Comparison of ENCODE assay signal across 8 mouse cellular contexts in the genomic region with DNA sequence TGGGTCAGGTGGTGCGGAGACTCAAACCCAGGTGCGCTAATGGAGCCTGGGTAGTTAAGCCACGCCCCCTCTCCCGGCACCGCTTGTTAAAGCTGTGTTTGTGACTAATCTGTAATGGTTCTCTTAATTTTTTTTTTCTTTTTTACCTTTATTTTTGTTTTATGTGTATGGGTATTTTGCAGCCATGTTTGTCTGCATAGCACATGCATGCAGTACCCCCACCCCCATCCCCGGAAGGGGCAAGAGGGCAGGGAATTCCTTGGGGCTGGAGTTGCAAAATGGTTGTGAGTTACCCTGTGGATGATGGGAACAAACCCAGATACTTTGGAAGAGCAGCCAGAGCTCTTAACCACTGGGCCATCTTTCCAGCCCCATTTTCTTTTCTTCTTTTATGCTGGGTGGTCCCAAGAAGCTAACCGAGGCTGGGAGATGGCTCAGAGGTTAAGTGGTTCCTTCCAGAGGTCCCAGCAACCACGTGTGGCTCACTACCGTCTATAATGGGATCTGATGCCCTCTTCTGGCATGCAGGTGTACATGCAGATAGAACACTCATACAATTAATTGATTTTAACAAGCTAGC. TPM values are rescaled to one million over a fixed set of nuclear protein-coding genes. Genes with fewer than 3 reads are reported as not detected.
DNase-seq lines count a peak whose midpoint lies in the region; ATAC-seq lines count a peak whose summit lies in the region.

No protein-coding gene starts in this region.

- no peak overlapping the region for H3K4me2 ChIP-seq in midbrain, embryonic 11.5 days
- H3K4me2 ChIP-seq in midbrain, embryonic 16.5 days (ENCODE audit: low read length): no peak overlapping the region
- 0 out of 2 replicates have a peak overlapping the region, but pooled peaks have one; percentile 3 for H3K4me2 ChIP-seq in hindbrain, embryonic 14.5 days (replicated peaks)

- H3K9me3 ChIP-seq in midbrain, embryonic 11.5 days (ENCODE audit: control insufficient read depth, low read length): no peaks in the 10 kb centered on the region
- H3K9me3 ChIP-seq in midbrain, embryonic 16.5 days (replicated peaks; ENCODE audit: control insufficient read depth, low read length, poor library complexity, severe bottlenecking): no peaks in the 10 kb centered on the region
- no peaks in the 10 kb centered on the region for H3K9me3 ChIP-seq in hindbrain, embryonic 14.5 days (ENCODE audit: control insufficient read depth, low read length)

- DNase-seq in embryo, embryonic 10 days (ENCODE audit: low spot score): peak; percentile 73
- DNase-seq in embryo, embryonic 9.5 days (ENCODE audit: extremely low spot score): no peak
- DNase-seq in midbrain, embryonic 11.5 days (ENCODE audit: low spot score, missing footprints): no peak
- no peak for DNase-seq in hindbrain, embryonic 14.5 days (ENCODE audit: low spot score)
- DNase-seq in naive thymus-derived CD4-positive, alpha-beta T cell, adult 2 months (ENCODE audit: low read depth): peak; percentile 42
- DNase-seq in left cerebral cortex, adult 11 months (ENCODE audit: low spot score): no peak

- H3K27me3 ChIP-seq in midbrain, embryonic 11.5 days (ENCODE audit: control insufficient read depth, insufficient read depth, low read length): no peaks in the 10 kb centered on the region
- H3K27me3 ChIP-seq in midbrain, embryonic 16.5 days (ENCODE audit: control insufficient read depth, insufficient read depth, low read depth, low read length): no peaks in the 10 kb centered on the region
- no peaks in the 10 kb centered on the region for H3K27me3 ChIP-seq in hindbrain, embryonic 14.5 days (ENCODE audit: control insufficient read depth, insufficient read depth, low read length)

- H3K9ac ChIP-seq in midbrain, embryonic 11.5 days (ENCODE audit: low read length): no peak overlapping the region
- H3K9ac ChIP-seq in midbrain, embryonic 16.5 days (ENCODE audit: low read depth, low read length): no peak overlapping the region
- H3K9ac ChIP-seq in hindbrain, embryonic 14.5 days: no peak overlapping the region

- no peak overlapping the region for H3K4me3 ChIP-seq in midbrain, embryonic 11.5 days (ENCODE audit: low read depth, low read length)
- H3K4me3 ChIP-seq in midbrain, embryonic 16.5 days (ENCODE audit: low read depth, low read length): no peak overlapping the region
- H3K4me3 ChIP-seq in hindbrain, embryonic 14.5 days (replicated peaks; ENCODE audit: low read length): no peak overlapping the region

- WGBS in midbrain, embryonic 11.5 days: 9% methylated on average over 9 of the region's 9 CpGs
- 8% methylated on average over 9 of the region's 9 CpGs for WGBS in midbrain, embryonic 16.5 days
- WGBS in hindbrain, embryonic 14.5 days: 8% methylated on average over 9 of the region's 9 CpGs

- no peak overlapping the region for H3K27ac ChIP-seq in midbrain, embryonic 11.5 days (ENCODE audit: low read depth, low read length)
- H3K27ac ChIP-seq in midbrain, embryonic 16.5 days (ENCODE audit: low read length): no peak overlapping the region
- H3K27ac ChIP-seq in hindbrain, embryonic 14.5 days: no peak overlapping the region

- ATAC-seq in midbrain, embryonic 11.5 days (ENCODE audit: low FRiP score): 0 out of 2 replicates have a peak, but pooled peaks have one; percentile 11
- no peak for ATAC-seq in midbrain, embryonic 16.5 days
- no peak for ATAC-seq in hindbrain, embryonic 14.5 days (ENCODE audit: low FRiP score)
- no peak for ATAC-seq in monocyte, adult 5-6 weeks (replicated peaks; ENCODE audit: insufficient number of reproducible peaks, low FRiP score, low TSS enrichment, poor library complexity, severe bottlenecking)

- no peaks in the 10 kb centered on the region for H3K4me1 ChIP-seq in midbrain, embryonic 11.5 days (ENCODE audit: control insufficient read depth, insufficient read depth, low read length)
- no peaks in the 10 kb centered on the region for H3K4me1 ChIP-seq in midbrain, embryonic 16.5 days (ENCODE audit: control insufficient read depth, insufficient read depth, low read length)
- no peaks in the 10 kb centered on the region for H3K4me1 ChIP-seq in hindbrain, embryonic 14.5 days (replicated peaks; ENCODE audit: control insufficient read depth, insufficient read depth, low read length)

- no peaks in the 10 kb centered on the region for H3K36me3 ChIP-seq in midbrain, embryonic 11.5 days (ENCODE audit: control insufficient read depth, insufficient read depth, low read length)
- H3K36me3 ChIP-seq in midbrain, embryonic 16.5 days (ENCODE audit: control insufficient read depth, insufficient read depth, low read length): no peaks in the 10 kb centered on the region
- H3K36me3 ChIP-seq in hindbrain, embryonic 14.5 days (replicated peaks; ENCODE audit: control insufficient read depth, insufficient read depth): no peaks in the 10 kb centered on the region

RNA-seq across cellular contexts. Expression of a gene that starts 12.2 kb away (rescaled TPM):
- polyA plus RNA-seq in midbrain, embryonic 11.5 days (2014; fragmentation: Nextera tagmentation; extraction: Ambion mirVana): 58.8 and 65.6 TPM in 2 replicates
- polyA plus RNA-seq in midbrain, embryonic 16.5 days (2015; fragmentation: Nextera tagmentation; extraction: Ambion mirVana): 28.0 and 32.2 TPM in 2 replicates
- polyA plus RNA-seq in hindbrain, embryonic 14.5 days (2014; fragmentation: Nextera tagmentation; extraction: Ambion mirVana): 33.7 and 33.8 TPM in 2 replicates
- not detected in 3 replicates for total RNA-seq in monocyte, adult 5-6 weeks (2017)

RNA-seq across cellular contexts. Expression of a gene that starts 20.5 kb away (rescaled TPM):
- 0.46 and 0.50 TPM in 2 replicates for polyA plus RNA-seq in midbrain, embryonic 11.5 days (2014; fragmentation: Nextera tagmentation; extraction: Ambion mirVana)
- polyA plus RNA-seq in midbrain, embryonic 16.5 days (2015; fragmentation: Nextera tagmentation; extraction: Ambion mirVana): 0.75 and 1.3 TPM in 2 replicates
- polyA plus RNA-seq in hindbrain, embryonic 14.5 days (2014; fragmentation: Nextera tagmentation; extraction: Ambion mirVana): 0.52 and 1.0 TPM in 2 replicates
- total RNA-seq in monocyte, adult 5-6 weeks (2017): not detected in 3 replicates

RNA-seq across cellular contexts. Expression of a gene that starts 25.9 kb away (rescaled TPM):
- polyA plus RNA-seq in midbrain, embryonic 11.5 days (2014; fragmentation: Nextera tagmentation; extraction: Ambion mirVana): 5.0 and 6.2 TPM in 2 replicates
- 7.2 and 7.8 TPM in 2 replicates for polyA plus RNA-seq in midbrain, embryonic 16.5 days (2015; fragmentation: Nextera tagmentation; extraction: Ambion mirVana)
- 4.7 and 6.6 TPM in 2 replicates for polyA plus RNA-seq in hindbrain, embryonic 14.5 days (2014; fragmentation: Nextera tagmentation; extraction: Ambion mirVana)
- not detected in 3 replicates for total RNA-seq in monocyte, adult 5-6 weeks (2017)

RNA-seq across cellular contexts. Expression of a gene that starts 39.1 kb away (rescaled TPM):
- polyA plus RNA-seq in midbrain, embryonic 11.5 days (2014; fragmentation: Nextera tagmentation; extraction: Ambion mirVana): 19.7 and 27.2 TPM in 2 replicates
- polyA plus RNA-seq in midbrain, embryonic 16.5 days (2015; fragmentation: Nextera tagmentation; extraction: Ambion mirVana): 3.2 and 4.9 TPM in 2 replicates
- 3.7 and 4.0 TPM in 2 replicates for polyA plus RNA-seq in hindbrain, embryonic 14.5 days (2014; fragmentation: Nextera tagmentation; extraction: Ambion mirVana)
- total RNA-seq in monocyte, adult 5-6 weeks (2017): 2.3 to 3.6 TPM in 2 of 3 replicates, not detected in the other

RNA-seq across cellular contexts. Expression of a gene that starts 58.5 kb away (rescaled TPM):
- polyA plus RNA-seq in midbrain, embryonic 11.5 days (2014; fragmentation: Nextera tagmentation; extraction: Ambion mirVana): 3.6 and 4.8 TPM in 2 replicates
- polyA plus RNA-seq in midbrain, embryonic 16.5 days (2015; fragmentation: Nextera tagmentation; extraction: Ambion mirVana): 5.1 and 7.1 TPM in 2 replicates
- polyA plus RNA-seq in hindbrain, embryonic 14.5 days (2014; fragmentation: Nextera tagmentation; extraction: Ambion mirVana): 77.9 and 79.5 TPM in 2 replicates
- total RNA-seq in monocyte, adult 5-6 weeks (2017): 1.1 TPM in 1 of 3 replicates, not detected in the others

Comparison
In these comparisons a context has a peak if more than half of its experiments do, and no peak if none do; other contexts are left out.
1. DNase-seq: peak in embryo, embryonic 10 days (single experiment) and naive thymus-derived CD4-positive, alpha-beta T cell, adult 2 months (single experiment); none in embryo, embryonic 9.5 days (single experiment), midbrain, embryonic 11.5 days (single experiment), hindbrain, embryonic 14.5 days (single experiment) and left cerebral cortex, adult 11 months (single experiment).